Mouse (Mus musculus): ENCODE results near the gene Camk2n2.

DNA sequence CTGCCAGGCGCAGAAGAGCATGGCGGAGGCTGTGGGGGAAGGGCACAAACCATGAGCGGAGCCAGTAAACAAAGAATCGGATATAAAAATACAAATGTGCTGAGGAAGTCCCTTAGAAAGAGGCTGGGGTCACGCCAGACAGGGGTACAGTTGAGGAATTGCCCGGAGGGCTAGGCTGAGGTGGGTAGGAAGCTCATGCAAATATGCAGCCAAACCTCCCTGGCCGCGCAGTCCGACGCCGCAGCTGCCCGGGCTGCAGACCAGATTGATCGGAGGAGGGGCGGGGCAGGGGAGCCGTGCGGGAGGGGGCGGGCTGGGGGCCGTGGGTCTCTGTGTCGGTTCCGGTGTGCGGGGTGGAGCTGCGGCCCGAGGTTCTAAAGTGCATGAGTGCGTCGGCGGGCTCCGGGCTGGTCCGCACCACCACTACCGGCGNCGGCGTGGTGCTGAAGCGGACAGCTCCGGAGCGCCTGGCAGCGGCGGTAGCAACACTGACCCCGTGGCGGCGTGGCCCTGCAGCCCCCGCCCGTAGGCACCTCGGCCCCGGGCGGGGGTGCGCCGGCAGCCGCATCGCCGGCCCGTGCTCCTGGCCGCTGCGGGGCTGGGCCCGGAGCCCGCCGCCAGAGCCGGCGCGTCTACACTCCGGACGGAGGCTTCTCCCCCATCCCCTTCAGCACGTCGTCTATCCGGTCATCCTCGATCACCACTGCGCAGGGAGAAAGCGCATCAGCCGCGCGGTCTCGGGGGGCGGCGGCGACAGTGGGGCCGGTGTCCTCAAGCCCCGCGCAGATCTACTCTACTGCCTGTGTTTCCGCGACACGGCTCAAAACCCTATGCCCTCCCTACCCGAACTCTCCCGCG is 1.3 kb downstream of the Camk2n2 start:
- no peak for TF ChIP-seq GATA1 (IDR thresholded peaks at IDR 0.05; ENCODE audit: low read length)
- TF ChIP-seq TAL1 (IDR thresholded peaks at IDR 0.05; ENCODE audit: low read length) = no peak
